Mouse (Mus musculus): ENCODE measurements around the gene Cacna1d.

DNA sequence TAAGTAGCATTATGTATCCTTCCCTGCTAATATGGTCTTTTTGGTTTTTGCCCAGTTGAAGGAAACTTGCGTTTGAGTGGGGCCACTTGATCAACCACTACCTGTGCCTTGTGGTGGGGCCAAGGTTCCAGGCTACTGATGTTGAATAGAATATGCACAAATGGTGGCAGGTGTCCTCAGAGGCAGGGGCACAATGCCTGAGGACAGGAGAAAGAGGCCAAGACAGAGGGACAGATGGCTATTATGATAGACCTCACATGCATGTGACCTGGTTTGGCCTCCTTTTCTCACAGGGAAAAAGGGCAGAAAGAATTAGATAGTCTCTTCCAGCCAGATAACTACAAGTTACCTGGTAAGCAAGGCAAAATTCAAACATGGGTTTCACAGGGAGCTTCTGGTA lies 286.7 kb downstream of the Cacna1d start:
- no peak for TF ChIP-seq RAD21 (IDR thresholded peaks at IDR 0.05; ENCODE audit: low read depth, low read length)
- no peak for TF ChIP-seq POLR2A (IDR thresholded peaks at IDR 0.05; ENCODE audit: control insufficient read depth in 1 of 2, insufficient read depth in 1 of 2, low read depth in 1 of 2, low read length in 2 of 2, poor library complexity in 1 of 2)
- TF ChIP-seq EP300 (IDR thresholded peaks at IDR 0.05; ENCODE audit: low read depth in 1 of 2, low read length in 2 of 2), result no peak
- TF ChIP-seq CTCF (IDR thresholded peaks at IDR 0.05 in 2 of 3, conservative IDR thresholded peaks at IDR 0.05 in 1 of 3; ENCODE audit: control insufficient read depth in 1 of 3, insufficient read depth in 1 of 3, low read depth in 2 of 3, low read length in 3 of 3, poor library complexity in 1 of 3, severe bottlenecking in 1 of 3), result no peak
- no peak for TF ChIP-seq SIN3A (IDR thresholded peaks at IDR 0.05; ENCODE audit: low read length)
- TF ChIP-seq ZC3H11A (IDR thresholded peaks at IDR 0.05; ENCODE audit: low read depth, low read length), result no peak
- no peak for TF ChIP-seq TBP (IDR thresholded peaks at IDR 0.05; ENCODE audit: low read depth, low read length)
- no peak for TF ChIP-seq UBTF (IDR thresholded peaks at IDR 0.05; ENCODE audit: borderline replicate concordance, insufficient read depth, low read depth, low read length)
- TF ChIP-seq MYC (IDR thresholded peaks at IDR 0.05; ENCODE audit: low read depth, low read length), result no peak
- TF ChIP-seq ZNF384 (IDR thresholded peaks at IDR 0.05; ENCODE audit: low read depth, low read length), result no peak
- TF ChIP-seq NRF1 (IDR thresholded peaks at IDR 0.05; ENCODE audit: insufficient read depth, low read depth, low read length, poor library complexity, severe bottlenecking), result no peak

Measured in MEL (cell line).